Mouse (Mus musculus) lung, embryonic 16.5 days (tissue): Measurements from ENCODE around the gene Tub. TPM values are rescaled to one million over a fixed set of nuclear protein-coding genes. Genes with fewer than 3 reads are reported as not detected.

Source experiments
- ATAC-seq: fragments of 200-750 bp; cut with Nextera tagmentation; 2 replicates; pipeline ENCODE4 v1.8.0; 2017; ENCODE audit warnings: low read depth, mild to moderate bottlenecking, moderate library complexity
- H3K27ac ChIP-seq: fragments of 300-500 bp; sonication (generic); 2 replicates; pipeline ENCODE4 v1.5.1; 2014; ENCODE audit warnings: mild to moderate bottlenecking, control low read depth, low read length
- H3K27me3 ChIP-seq: fragments of 300-500 bp; sonication (generic); 2 replicates; pipeline ENCODE4 v1.6.1; 2014; ENCODE audit warnings: low read depth, low read length, mixed read lengths; ENCODE audit not compliant: control insufficient read depth, insufficient read depth
- H3K36me3 ChIP-seq: fragments of 300-500 bp; sonication (generic); 2 replicates; pipeline ENCODE4 v1.6.1; 2014; ENCODE audit warnings: low read length; ENCODE audit not compliant: control insufficient read depth, insufficient read depth
- H3K4me1 ChIP-seq: fragments of 300-500 bp; sonication (generic); replicated peaks from 2 replicates; pipeline ENCODE4 v1.6.1; 2014; ENCODE audit warnings: low read length, mixed read lengths; ENCODE audit not compliant: control insufficient read depth, insufficient read depth
- H3K4me2 ChIP-seq: fragments of 300-500 bp; sonication (generic); 2 replicates; pipeline ENCODE4 v1.6.1; 2014; ENCODE audit warnings: low read depth, low read length, control low read depth
- H3K4me3 ChIP-seq: fragments of 300-500 bp; sonication (generic); 2 replicates; pipeline ENCODE4 v1.5.1; 2014; ENCODE audit warnings: mild to moderate bottlenecking, low read length, control low read depth
- H3K9ac ChIP-seq: fragments of 300-500 bp; sonication (generic); 2 replicates; pipeline ENCODE4 v1.6.1; 2014; ENCODE audit warnings: low read length, control low read depth
- H3K9me3 ChIP-seq: fragments of 300-500 bp; sonication (generic); 2 replicates; pipeline ENCODE4 v1.6.1; 2016; ENCODE audit warnings: low read length; ENCODE audit not compliant: control insufficient read depth
- WGBS: fragments of 180-500 bp; shearing (Covaris S2); extraction: QIAGEN DNeasy Blood & Tissue Kit; methylation state at CpG from one replicate; pipeline ENCODE4 v1.1.7; 2014; 5-methylcytosine and 5-hydroxymethylcytosine counted together
- polyA plus RNA-seq: library from polyadenylated mRNA; unstranded; fragments of >200 nt; fragmentation: Nextera tagmentation; extraction: Ambion mirVana; gene quantifications from 2 replicates; pipeline ENCODE4 v1.2.1, GENCODE M21; 2015

Gene Tub
- polyA plus RNA-seq, 1 experiment from 2014 or later, result 1.7 TPM

GRCm38 (mm10) chr7:109083813-109084184, 133.7 kb downstream of the Tub start:
- no peak overlapping the region for H3K4me3 ChIP-seq
- H3K4me1 ChIP-seq, result no peaks in the 10 kb centered on the region
- H3K27me3 ChIP-seq, result peaks cover 4% of the 10 kb centered on the region; the same call in 1 of the 2 replicates
- H3K9me3 ChIP-seq, result no peaks in the 10 kb centered on the region
- no peak overlapping the region for H3K4me2 ChIP-seq
- H3K9ac ChIP-seq, result no peak overlapping the region
- no peak for ATAC-seq
- 60% methylated on average over 4 of the region's 4 CpGs for WGBS
- H3K36me3 ChIP-seq, result no peaks in the 10 kb centered on the region
- H3K27ac ChIP-seq, result no peak overlapping the region

Other genes starting within 250 kb of the Tub start
- gene Olfr512, start 237.0 kb upstream of the Tub start, polyA plus RNA-seq, result not detected in 2 replicates
- gene Olfr513, start 199.4 kb upstream of the Tub start, polyA plus RNA-seq, result not detected in 2 replicates
- not detected in 2 replicates for gene Olfr514, start 124.3 kb upstream of the Tub start, polyA plus RNA-seq
- not detected in 2 replicates for gene Olfr516, start 99.8 kb upstream of the Tub start, polyA plus RNA-seq
- gene Olfr517, start 78.0 kb upstream of the Tub start, polyA plus RNA-seq, result not detected in 2 replicates
- not detected in 2 replicates for gene Olfr518, start 65.3 kb upstream of the Tub start, polyA plus RNA-seq
- gene Olfr519, start 55.9 kb upstream of the Tub start, polyA plus RNA-seq, result not detected in 2 replicates
- gene Nlrp10, start 20.2 kb upstream of the Tub start, polyA plus RNA-seq, result 1.0 and 1.1 TPM in 2 replicates
- 79.4 and 80.3 TPM in 2 replicates for gene Eif3f, start 15.9 kb upstream of the Tub start, polyA plus RNA-seq
- gene Ric3, start 133.0 kb downstream of the Tub start, polyA plus RNA-seq, result 1.5 and 1.8 TPM in 2 replicates
- gene Lmo1, start 224.9 kb downstream of the Tub start, polyA plus RNA-seq, result 11.8 and 13.3 TPM in 2 replicates